Mouse (Mus musculus): ENCODE data around the gene Klk5. TPM values are rescaled to one million over a fixed set of nuclear protein-coding genes. Genes with fewer than 3 reads are reported as not detected.

The Klk5 gene
- polyA plus RNA-seq, 1 experiment from 2014 or later: not detected

DNA sequence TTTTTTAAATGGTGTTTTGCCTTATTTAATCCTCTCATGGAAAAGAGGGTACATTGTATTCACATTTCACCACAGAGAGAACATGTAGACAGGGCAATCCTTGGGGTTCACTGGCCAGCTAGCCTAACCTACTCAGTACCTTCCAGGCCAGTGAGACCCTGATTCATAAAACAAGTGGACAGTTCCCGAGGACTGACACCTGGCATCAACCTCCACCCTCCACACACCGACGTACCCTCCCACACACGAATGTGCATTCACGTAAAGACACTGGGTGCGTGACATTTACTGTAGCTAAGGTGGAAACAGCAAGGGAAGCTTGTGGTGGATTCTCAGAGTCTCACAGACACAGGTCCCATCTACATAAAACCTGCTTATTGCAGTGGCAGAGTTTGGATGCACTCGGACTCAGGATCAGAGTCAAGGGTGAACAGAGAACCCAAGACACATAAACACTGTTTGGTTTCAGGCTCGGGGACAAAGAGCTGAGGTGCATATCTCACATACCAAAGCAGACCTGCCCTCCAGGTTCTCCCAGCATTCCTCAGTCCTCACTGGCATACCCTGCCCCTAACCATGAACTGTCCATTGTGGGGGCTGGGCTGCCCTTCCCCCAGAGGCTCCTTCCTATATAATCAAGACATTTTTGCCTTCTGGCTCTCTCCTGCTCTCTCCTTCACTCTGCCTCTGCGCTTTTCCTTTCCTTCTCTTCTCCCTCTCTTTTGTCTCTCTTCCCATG is 13.0 kb downstream of the Klk5 start:
- Histone ChIP-seq H3K4me1 (ENCODE audit: control insufficient read depth in 2 of 2, insufficient read depth in 2 of 2, low read length in 2 of 2) (no peaks in the 10 kb centered on the region), H3K9me3 (ENCODE audit: control insufficient read depth, low read length) (no peaks in the 10 kb centered on the region; the same call in 1 of the 2 replicates), H3K27me3 (ENCODE audit: control insufficient read depth, insufficient read depth, low read length) (no peaks in the 10 kb centered on the region), H3K4me3 (ENCODE audit: control insufficient read depth in 1 of 2, insufficient read depth in 1 of 2, low read depth in 1 of 2, low read length in 2 of 2) (no peak overlapping the region), H3K4me2 (ENCODE audit: low read length) (no peak overlapping the region), H3K9ac (ENCODE audit: low read length) (no peak overlapping the region), H3K27ac (replicated peaks in 1 of 2; ENCODE audit: control insufficient read depth in 1 of 2, insufficient read depth in 1 of 2, low read depth in 2 of 2, low read length in 2 of 2) (no peak overlapping the region), H3K36me3 (ENCODE audit: control insufficient read depth, insufficient read depth, low read length) (no peaks in the 10 kb centered on the region)
- no peak for ATAC-seq (ENCODE audit: insufficient number of reproducible peaks, insufficient read depth, low FRiP score, low read depth)
- WGBS: 68% methylated on average over 9 of the region's 9 CpGs

DNA sequence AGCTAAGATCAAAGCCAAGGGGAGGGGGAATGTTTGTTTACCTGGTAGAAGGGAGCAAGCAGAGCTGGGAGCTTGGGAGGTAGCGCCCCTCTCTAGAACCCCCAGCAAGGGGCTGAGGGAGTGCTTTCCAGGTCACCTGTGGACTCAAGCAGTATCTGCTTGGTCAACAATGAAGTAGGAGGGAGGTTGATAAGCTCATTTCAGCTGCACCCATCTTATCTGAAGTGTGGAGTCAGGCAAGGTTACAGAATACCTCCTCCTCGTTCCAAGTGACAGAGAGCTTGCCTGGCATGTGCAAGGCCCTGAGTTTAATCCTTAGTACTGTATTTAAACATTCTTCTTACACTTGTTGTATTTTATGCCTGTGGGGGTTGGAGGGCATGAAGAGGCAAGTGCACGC is 13.9 kb downstream of the Klk5 start:
- 43% methylated on average over 3 of the region's 3 CpGs for WGBS

GRCm38 (mm10) chr7:43856307-43856706 is 14.5 kb downstream of the Klk5 start:
- Histone ChIP-seq H3K9ac (ENCODE audit: low read length) (no peak overlapping the region), H3K27ac (replicated peaks in 1 of 2; ENCODE audit: control insufficient read depth in 1 of 2, insufficient read depth in 1 of 2, low read depth in 2 of 2, low read length in 2 of 2) (no peak overlapping the region), H3K36me3 (ENCODE audit: control insufficient read depth, insufficient read depth, low read length) (no peaks in the 10 kb centered on the region), H3K27me3 (ENCODE audit: control insufficient read depth, insufficient read depth, low read length) (no peaks in the 10 kb centered on the region), H3K4me3 (ENCODE audit: control insufficient read depth in 1 of 2, insufficient read depth in 1 of 2, low read depth in 1 of 2, low read length in 2 of 2) (no peak overlapping the region), H3K4me2 (ENCODE audit: low read length) (no peak overlapping the region), H3K9me3 (ENCODE audit: control insufficient read depth, low read length) (no peaks in the 10 kb centered on the region; the same call in 1 of the 2 replicates), H3K4me1 (ENCODE audit: control insufficient read depth in 2 of 2, insufficient read depth in 2 of 2, low read length in 2 of 2) (no peaks in the 10 kb centered on the region)
- WGBS: 65% methylated on average over 7 of the region's 7 CpGs
- ATAC-seq (ENCODE audit: insufficient number of reproducible peaks, insufficient read depth, low FRiP score, low read depth): no peak

More for the DNA sequence above, 13.9 kb downstream of the Klk5 start:
- ATAC-seq (ENCODE audit: insufficient number of reproducible peaks, insufficient read depth, low FRiP score, low read depth): no peak
- no peak overlapping the region for H3K9ac ChIP-seq (ENCODE audit: low read length)
- no peak overlapping the region for H3K27ac ChIP-seq (replicated peaks in 1 of 2; ENCODE audit: control insufficient read depth in 1 of 2, insufficient read depth in 1 of 2, low read depth in 2 of 2, low read length in 2 of 2)
- no peaks in the 10 kb centered on the region for H3K36me3 ChIP-seq (ENCODE audit: control insufficient read depth, insufficient read depth, low read length)
- no peaks in the 10 kb centered on the region; the same call in 1 of the 2 replicates for H3K9me3 ChIP-seq (ENCODE audit: control insufficient read depth, low read length)
- no peak overlapping the region for H3K4me3 ChIP-seq (ENCODE audit: control insufficient read depth in 1 of 2, insufficient read depth in 1 of 2, low read depth in 1 of 2, low read length in 2 of 2)
- H3K27me3 ChIP-seq (ENCODE audit: control insufficient read depth, insufficient read depth, low read length): no peaks in the 10 kb centered on the region
- no peak overlapping the region for H3K4me2 ChIP-seq (ENCODE audit: low read length)
- no peaks in the 10 kb centered on the region for H3K4me1 ChIP-seq (ENCODE audit: control insufficient read depth in 2 of 2, insufficient read depth in 2 of 2, low read length in 2 of 2)

DNA sequence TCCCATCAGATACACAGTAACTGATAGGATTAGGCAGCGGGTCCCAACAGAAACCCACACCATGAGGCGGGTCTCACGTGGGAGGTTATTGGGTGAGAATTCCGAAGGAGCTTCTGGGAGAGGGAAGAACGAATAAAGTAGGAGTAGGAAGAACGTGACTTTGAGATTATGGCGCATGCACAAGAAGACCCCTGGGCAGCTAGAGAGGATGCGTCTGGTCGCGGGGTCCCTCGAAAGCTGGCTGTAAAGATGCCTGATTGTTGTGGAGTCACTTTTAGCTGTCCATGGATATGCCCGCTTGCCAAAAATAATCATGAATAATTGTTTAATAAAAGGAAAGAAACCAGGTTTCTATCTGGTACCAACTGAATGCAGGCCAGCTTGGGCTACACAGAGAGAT is 15.7 kb downstream of the Klk5 start:
- H3K27me3 ChIP-seq (ENCODE audit: control insufficient read depth, insufficient read depth, low read length): no peaks in the 10 kb centered on the region
- 88% methylated on average over 12 of the region's 12 CpGs for WGBS
- no peak overlapping the region for H3K4me2 ChIP-seq (ENCODE audit: low read length)
- H3K9ac ChIP-seq (ENCODE audit: low read length): no peak overlapping the region
- H3K27ac ChIP-seq (replicated peaks in 1 of 2; ENCODE audit: control insufficient read depth in 1 of 2, insufficient read depth in 1 of 2, low read depth in 2 of 2, low read length in 2 of 2): no peak overlapping the region
- no peak overlapping the region for H3K4me3 ChIP-seq (ENCODE audit: control insufficient read depth in 1 of 2, insufficient read depth in 1 of 2, low read depth in 1 of 2, low read length in 2 of 2)
- H3K9me3 ChIP-seq (ENCODE audit: control insufficient read depth, low read length): no peaks in the 10 kb centered on the region
- no peaks in the 10 kb centered on the region for H3K4me1 ChIP-seq (ENCODE audit: control insufficient read depth in 2 of 2, insufficient read depth in 2 of 2, low read length in 2 of 2)
- ATAC-seq (ENCODE audit: insufficient number of reproducible peaks, insufficient read depth, low FRiP score, low read depth): no peak
- H3K36me3 ChIP-seq (ENCODE audit: control insufficient read depth, insufficient read depth, low read length): no peaks in the 10 kb centered on the region

DNA sequence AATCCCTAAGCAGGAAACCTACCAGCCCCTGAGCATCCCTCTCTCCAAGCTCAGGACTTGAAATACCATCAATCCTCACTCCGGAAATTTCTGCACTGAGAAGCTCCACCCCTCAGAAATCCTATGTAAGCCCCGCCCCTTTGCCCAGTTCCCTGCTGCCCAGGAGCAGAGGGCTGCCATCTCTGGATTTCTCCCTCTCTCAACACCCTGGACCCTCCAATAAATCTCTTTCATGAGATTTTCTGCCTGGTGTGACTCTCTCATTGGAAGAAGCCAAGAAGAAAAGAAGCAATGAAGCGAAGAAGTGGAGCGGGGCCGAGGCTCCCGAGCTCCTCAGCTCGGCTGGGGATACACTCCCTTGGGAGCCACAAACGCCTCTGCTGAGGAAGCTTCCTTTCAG is 18.6 kb downstream of the Klk5 start:
- Histone ChIP-seq H3K27ac (replicated peaks in 1 of 2; ENCODE audit: control insufficient read depth in 1 of 2, insufficient read depth in 1 of 2, low read depth in 2 of 2, low read length in 2 of 2) (no peak overlapping the region), H3K9me3 (ENCODE audit: control insufficient read depth, low read length) (no peaks in the 10 kb centered on the region), H3K4me3 (ENCODE audit: control insufficient read depth in 1 of 2, insufficient read depth in 1 of 2, low read depth in 1 of 2, low read length in 2 of 2) (no peak overlapping the region), H3K9ac (ENCODE audit: low read length) (no peak overlapping the region), H3K4me2 (ENCODE audit: low read length) (no peak overlapping the region), H3K36me3 (ENCODE audit: control insufficient read depth, insufficient read depth, low read length) (no peaks in the 10 kb centered on the region), H3K27me3 (ENCODE audit: control insufficient read depth, insufficient read depth, low read length) (no peaks in the 10 kb centered on the region), H3K4me1 (ENCODE audit: control insufficient read depth in 2 of 2, insufficient read depth in 2 of 2, low read length in 2 of 2) (no peaks in the 10 kb centered on the region)
- 77% methylated on average over 8 of the region's 8 CpGs for WGBS
- no peak; the same call in 1 of the 2 replicates for ATAC-seq (ENCODE audit: insufficient number of reproducible peaks, insufficient read depth, low FRiP score, low read depth)

DNA sequence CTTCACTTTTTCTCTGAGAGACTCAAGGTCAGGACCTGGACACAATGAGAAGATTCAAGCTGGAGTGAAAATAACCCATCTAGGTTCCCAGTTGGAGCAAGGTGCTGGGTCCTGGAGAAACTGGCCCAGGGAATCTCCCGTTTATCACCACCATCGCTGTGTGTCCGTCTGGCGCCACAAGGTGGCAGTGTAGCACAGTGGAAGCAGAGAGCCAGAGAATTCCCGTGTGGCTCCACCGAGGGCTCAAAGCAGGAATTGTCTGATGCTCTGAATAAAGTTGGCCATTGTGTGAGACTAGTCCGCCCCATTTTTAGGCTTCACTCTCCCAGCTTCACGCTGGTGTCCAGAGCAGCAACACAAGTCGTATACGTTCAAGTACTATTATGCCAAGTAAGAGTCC is 31.5 kb downstream of the Klk5 start:
- Histone ChIP-seq H3K36me3 (ENCODE audit: control insufficient read depth, insufficient read depth, low read length) (no peaks in the 10 kb centered on the region), H3K9me3 (ENCODE audit: control insufficient read depth, low read length) (no peaks in the 10 kb centered on the region), H3K4me2 (ENCODE audit: low read length) (no peak overlapping the region), H3K9ac (ENCODE audit: low read length) (no peak overlapping the region), H3K4me1 (ENCODE audit: control insufficient read depth in 2 of 2, insufficient read depth in 2 of 2, low read length in 2 of 2) (no peaks in the 10 kb centered on the region), H3K27me3 (ENCODE audit: control insufficient read depth, insufficient read depth, low read length) (peaks cover 9% of the 10 kb centered on the region), H3K4me3 (ENCODE audit: control insufficient read depth in 1 of 2, insufficient read depth in 1 of 2, low read depth in 1 of 2, low read length in 2 of 2) (no peak overlapping the region), H3K27ac (replicated peaks in 1 of 2; ENCODE audit: control insufficient read depth in 1 of 2, insufficient read depth in 1 of 2, low read depth in 2 of 2, low read length in 2 of 2) (no peak overlapping the region)
- 5% methylated on average over 10 of the region's 10 CpGs for WGBS
- ATAC-seq (ENCODE audit: insufficient number of reproducible peaks, insufficient read depth, low FRiP score, low read depth): no peak

GRCm38 (mm10) chr7:43873674-43874073 is 31.9 kb downstream of the Klk5 start:
- H3K4me1 ChIP-seq (ENCODE audit: control insufficient read depth in 2 of 2, insufficient read depth in 2 of 2, low read length in 2 of 2): no peaks in the 10 kb centered on the region
- H3K9ac ChIP-seq (ENCODE audit: low read length): no peak overlapping the region
- H3K4me2 ChIP-seq (ENCODE audit: low read length): no peak overlapping the region
- ATAC-seq (ENCODE audit: insufficient number of reproducible peaks, insufficient read depth, low FRiP score, low read depth): no peak
- 63% methylated on average over 3 of the region's 3 CpGs for WGBS
- peaks cover 9% of the 10 kb centered on the region for H3K27me3 ChIP-seq (ENCODE audit: control insufficient read depth, insufficient read depth, low read length)
- no peaks in the 10 kb centered on the region for H3K9me3 ChIP-seq (ENCODE audit: control insufficient read depth, low read length)
- no peaks in the 10 kb centered on the region for H3K36me3 ChIP-seq (ENCODE audit: control insufficient read depth, insufficient read depth, low read length)
- H3K27ac ChIP-seq (replicated peaks in 1 of 2; ENCODE audit: control insufficient read depth in 1 of 2, insufficient read depth in 1 of 2, low read depth in 2 of 2, low read length in 2 of 2): no peak overlapping the region
- no peak overlapping the region for H3K4me3 ChIP-seq (ENCODE audit: control insufficient read depth in 1 of 2, insufficient read depth in 1 of 2, low read depth in 1 of 2, low read length in 2 of 2)

GRCm38 (mm10) chr7:43874868-43875375 is 33.2 kb downstream of the Klk5 start:
- Histone ChIP-seq H3K9me3 (ENCODE audit: control insufficient read depth, low read length) (no peaks in the 10 kb centered on the region), H3K4me2 (ENCODE audit: low read length) (no peak overlapping the region), H3K36me3 (ENCODE audit: control insufficient read depth, insufficient read depth, low read length) (no peaks in the 10 kb centered on the region), H3K27ac (replicated peaks in 1 of 2; ENCODE audit: control insufficient read depth in 1 of 2, insufficient read depth in 1 of 2, low read depth in 2 of 2, low read length in 2 of 2) (no peak overlapping the region), H3K4me1 (ENCODE audit: control insufficient read depth in 2 of 2, insufficient read depth in 2 of 2, low read length in 2 of 2) (no peaks in the 10 kb centered on the region), H3K4me3 (ENCODE audit: control insufficient read depth in 1 of 2, insufficient read depth in 1 of 2, low read depth in 1 of 2, low read length in 2 of 2) (no peak overlapping the region), H3K27me3 (ENCODE audit: control insufficient read depth, insufficient read depth, low read length) (peaks cover 5% of the 10 kb centered on the region), H3K9ac (ENCODE audit: low read length) (no peak overlapping the region)
- 82% methylated on average over 6 of the region's 6 CpGs for WGBS
- ATAC-seq (ENCODE audit: insufficient number of reproducible peaks, insufficient read depth, low FRiP score, low read depth): no peak
